Mouse (Mus musculus) B cell, adult 2 months (primary cell): ENCODE measurements around the gene Ypel5.
A peak's percentile ranks its signal among the peaks of the same experiment; 100 is the strongest.

Experiments used
- DNase-seq, 2 experiments: peaks; one replicate each; pipeline ENCODE4 v3.0.0; 2022

Gene Ypel5

GRCm38 (mm10) chr17:72844949-72845490 lies 8.8 kb downstream of the Ypel5 start:
- no peak for DNase-seq

GRCm38 (mm10) chr17:72845521-72845920 lies 9.3 kb downstream of the Ypel5 start:
- DNase-seq: no peak

DNA sequence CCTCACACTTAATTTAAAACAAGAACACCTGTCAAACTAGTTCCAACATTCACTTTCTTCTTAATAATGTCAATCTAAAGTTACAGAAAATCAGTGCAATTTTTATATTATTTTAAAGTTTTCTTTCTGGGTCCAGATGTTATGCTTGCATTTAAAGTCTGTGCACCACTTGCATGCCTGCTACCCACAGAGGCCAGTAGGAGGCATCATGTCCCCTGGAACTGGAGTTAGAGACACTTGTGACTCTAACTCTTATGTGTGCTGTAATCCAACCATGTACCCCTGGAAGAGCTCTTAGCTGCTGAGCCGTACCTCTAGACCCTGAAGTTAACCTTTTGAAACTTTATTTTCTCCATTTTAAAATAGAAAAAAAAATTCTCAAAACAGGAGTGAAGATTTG lies 19.0 kb downstream of the Ypel5 start:
- DNase-seq: no peak

GRCm38 (mm10) chr17:72857677-72858633 lies 21.7 kb downstream of the Ypel5 start:
- DNase-seq: peak; percentile 81 to 84

GRCm38 (mm10) chr17:72863226-72863625 lies 27.0 kb downstream of the Ypel5 start:
- no peak for DNase-seq

DNA sequence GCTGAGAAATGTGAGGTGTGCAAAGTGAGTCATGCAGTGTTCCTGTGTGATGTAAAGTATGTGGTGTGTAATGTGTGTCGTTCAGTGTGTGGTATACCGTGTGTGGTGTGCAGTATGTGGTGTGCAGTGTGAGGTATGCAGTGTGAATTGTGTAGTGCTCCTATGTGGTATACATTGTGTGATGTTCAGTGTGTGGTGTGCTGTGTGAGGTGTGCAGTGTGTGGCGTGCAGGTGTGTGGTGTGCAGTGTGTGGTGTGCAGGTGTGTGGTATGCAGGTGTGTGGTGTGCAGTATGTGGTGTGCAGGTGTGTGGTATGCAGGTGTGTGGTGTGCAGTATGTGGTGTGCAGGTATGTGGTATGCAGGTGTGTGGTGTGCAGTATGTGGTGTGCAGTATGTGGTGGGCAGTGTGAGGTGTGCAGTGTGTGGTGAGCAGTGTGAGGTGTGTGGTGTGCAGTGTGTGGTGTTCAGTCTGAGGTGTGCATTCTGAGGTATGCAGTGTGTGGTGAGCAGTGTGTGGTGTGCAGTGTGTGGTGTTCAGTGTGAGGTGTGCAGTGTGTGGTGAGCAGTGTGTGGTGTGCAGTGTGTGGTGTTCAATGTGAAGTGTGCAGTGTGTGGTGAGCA lies 30.5 kb downstream of the Ypel5 start:
- DNase-seq: no peak

DNA sequence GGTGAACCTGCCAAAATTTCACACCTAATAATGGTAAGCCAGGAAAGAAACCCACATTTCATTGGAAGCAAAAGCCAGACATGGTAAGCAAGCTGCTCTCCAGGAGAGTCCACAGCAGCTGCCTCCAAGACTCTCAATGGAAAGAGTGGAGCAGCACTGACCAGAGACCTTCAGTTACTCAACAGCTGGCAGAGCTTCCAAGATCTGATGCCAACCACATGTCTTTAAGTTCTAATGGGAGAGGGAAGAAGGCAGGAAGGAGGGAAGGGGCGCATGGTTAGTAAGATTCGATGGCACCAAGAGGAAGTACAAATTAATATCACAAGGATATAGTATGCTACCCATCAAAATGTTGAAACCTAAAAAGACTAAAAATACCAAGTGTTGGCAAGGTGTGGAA lies 31.9 kb downstream of the Ypel5 start:
- no peak for DNase-seq

- no peak for DNase-seq
Measured at GRCm38 (mm10) chr17:72878979-72879378, 42.7 kb downstream of the Ypel5 start.

DNA sequence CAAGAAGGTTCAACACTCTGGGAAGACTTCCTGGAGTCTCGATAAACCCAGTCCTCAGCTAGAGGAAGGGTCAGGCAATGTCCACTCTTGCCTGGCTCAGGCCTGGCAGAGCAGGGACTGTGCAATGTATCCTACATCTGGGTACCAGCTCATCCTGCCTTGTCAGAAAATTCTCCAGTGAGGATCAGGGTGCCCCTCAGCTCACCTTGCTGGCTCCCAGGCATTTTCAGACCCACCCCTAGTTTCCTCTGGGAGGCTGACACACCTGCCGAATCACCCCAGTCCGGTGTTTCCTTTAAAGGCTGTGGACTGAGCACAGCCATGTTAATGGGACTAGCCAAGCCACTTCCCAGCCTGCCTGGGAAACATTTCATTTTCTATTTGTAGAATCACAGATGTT lies 43.9 kb downstream of the Ypel5 start:
- DNase-seq: no peak

DNA sequence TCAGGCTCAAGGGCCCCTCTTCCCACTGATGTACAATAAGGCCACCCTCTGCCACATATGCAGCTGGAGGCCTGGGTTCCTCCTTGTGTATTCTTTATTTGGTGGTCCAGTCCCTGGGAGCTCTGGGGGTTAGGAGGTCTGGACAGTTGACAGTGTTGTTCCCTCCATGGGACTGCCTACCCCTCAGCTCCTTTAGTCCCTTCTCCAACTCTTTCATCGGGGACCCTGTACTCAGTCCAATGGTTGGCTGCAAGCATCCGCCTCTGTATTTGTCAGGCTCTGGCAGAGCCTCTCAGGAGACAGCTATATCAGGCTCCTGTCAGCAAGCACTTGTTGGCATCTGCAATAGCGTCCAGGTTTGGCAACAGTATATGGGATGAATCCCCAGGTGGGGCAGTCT lies 44.8 kb downstream of the Ypel5 start:
- DNase-seq: no peak

DNA sequence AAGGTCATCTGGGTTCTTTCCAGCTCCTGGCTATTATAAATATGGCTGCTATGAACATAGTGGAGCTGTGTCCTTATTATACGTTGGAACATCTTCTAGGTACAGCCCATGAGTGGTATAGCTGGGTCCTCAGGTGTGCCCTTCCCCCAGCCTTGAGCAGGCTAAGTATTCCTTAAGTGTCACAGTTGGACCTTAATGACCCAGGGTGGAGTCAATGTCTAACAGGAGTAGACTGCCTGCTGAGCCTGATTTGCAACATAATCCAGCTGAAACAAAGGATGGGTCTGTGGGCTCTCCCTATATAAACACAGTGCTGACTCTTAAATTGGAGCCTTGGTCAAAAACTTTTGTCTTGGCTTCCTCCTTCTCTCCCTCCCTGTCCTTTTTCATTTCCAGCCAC lies 45.6 kb downstream of the Ypel5 start:
- no peak for DNase-seq

- peak; percentile 72 to 75 for DNase-seq
Measured at GRCm38 (mm10) chr17:72889556-72890397, 53.5 kb downstream of the Ypel5 start.

DNA sequence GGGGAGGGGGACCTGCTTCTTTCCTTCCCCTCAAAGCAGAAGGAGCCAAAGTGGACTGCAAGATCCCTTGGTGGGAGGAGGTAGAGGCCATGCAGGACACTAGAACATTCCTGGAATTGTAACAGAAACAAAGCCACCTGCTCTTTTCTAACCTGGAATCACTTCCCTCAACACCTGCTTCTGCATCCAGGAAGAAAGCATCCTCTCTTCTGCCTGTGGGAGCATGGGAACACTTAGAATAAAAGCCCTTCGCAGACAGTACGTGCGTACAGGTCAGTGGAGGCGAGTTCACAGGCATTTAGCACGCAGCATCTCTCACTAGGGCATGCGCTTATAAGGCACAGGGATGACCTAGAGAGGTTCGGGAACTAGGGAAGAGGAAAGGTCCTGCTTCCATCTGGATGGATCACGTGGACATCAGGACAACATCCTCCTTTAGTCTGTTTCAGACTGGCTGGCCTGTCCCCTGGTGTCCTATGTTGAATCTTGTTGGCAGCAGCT lies 54.2 kb downstream of the Ypel5 start:
- DNase-seq: peak in 1 of 2 experiments; percentile 11

DNA sequence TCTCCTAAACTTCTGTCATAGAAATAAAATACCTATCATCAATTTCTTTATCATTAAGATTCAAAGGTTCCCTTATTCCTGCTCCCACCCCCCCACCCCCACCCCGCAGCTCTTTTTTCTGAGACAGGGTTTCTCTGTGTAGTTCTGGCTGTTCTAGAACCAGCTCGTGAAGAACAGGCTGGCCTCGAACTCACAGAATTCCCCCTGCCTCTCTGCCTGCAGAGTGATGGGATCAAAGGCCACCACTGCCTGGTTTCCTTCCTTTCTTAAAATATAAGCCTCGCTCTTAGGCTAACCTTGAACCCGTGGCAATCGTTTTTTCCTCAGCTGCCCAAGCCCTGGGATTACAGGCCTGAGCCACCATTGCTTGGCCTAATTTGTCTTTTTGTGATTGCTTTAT lies 55.3 kb downstream of the Ypel5 start:
- no peak for DNase-seq

DNA sequence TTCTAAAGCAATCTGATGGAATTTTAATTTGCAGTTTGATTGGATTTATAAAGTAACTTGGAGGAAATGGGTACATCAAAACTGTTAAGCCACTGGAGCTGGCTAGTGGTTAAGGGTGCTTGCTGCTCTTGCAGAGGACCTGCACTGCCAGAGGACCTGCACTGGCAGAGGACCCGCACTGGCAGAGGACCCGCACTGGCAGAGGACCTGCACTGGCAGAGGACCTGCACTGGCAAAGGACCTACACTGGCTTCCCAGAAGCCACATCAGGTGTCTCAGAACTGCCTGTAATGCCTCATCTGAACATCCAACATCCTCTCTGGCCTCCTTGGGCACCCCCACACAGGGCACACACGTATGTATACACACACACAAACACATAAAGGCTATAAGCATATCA lies 59.3 kb downstream of the Ypel5 start:
- no peak for DNase-seq

DNA sequence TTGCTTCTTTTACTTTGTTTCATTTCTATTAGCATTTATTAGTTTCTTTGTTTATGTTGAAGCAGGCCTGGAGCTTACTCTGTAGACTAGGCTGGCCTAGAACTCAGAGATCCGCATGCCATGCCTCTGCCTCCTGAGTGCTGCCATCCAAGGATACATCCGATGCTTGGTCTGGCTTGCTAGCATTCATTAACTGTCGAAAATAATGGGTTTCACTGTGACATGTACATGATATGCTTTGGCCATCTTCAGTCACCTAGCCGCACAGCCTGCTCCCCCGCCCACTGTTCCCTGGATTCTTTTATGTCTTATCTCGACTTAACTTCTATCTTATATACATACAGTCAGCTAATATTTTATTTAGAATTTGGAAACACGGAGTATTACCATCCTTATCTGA lies 60.8 kb downstream of the Ypel5 start:
- no peak for DNase-seq

DNA sequence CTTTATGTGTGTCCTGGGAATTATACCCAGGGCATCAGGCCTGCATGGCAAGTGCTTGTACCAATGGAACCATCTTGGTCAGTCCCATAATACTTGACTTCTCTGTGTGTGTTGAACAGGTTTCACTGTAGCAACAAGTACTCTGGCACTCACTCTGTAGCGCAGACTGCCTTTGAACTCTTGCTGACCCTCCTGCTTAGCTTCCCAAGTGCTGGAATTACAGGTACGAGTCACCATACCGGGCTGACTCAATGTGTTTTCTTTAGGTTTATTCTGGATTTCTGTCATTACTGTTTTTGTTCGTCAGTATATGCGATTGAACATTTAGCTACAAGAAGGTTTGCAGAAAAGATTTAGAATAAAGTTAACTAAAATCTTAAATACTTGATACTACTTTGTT lies 61.7 kb downstream of the Ypel5 start:
- DNase-seq: no peak

- no peak for DNase-seq
Measured at GRCm38 (mm10) chr17:72898775-72899174, 62.5 kb downstream of the Ypel5 start.
